Mouse (Mus musculus): ENCODE data around the gene Keap1. TPM values are rescaled to one million over a fixed set of nuclear protein-coding genes. Genes with fewer than 3 reads are reported as not detected.
A peak's percentile ranks its signal among the peaks of the same experiment; 100 is the strongest.

The Keap1 gene
- total and polyA plus RNA-seq, 2 experiments from 2014 or later, result 60.9 to 98.9 TPM

DNA sequence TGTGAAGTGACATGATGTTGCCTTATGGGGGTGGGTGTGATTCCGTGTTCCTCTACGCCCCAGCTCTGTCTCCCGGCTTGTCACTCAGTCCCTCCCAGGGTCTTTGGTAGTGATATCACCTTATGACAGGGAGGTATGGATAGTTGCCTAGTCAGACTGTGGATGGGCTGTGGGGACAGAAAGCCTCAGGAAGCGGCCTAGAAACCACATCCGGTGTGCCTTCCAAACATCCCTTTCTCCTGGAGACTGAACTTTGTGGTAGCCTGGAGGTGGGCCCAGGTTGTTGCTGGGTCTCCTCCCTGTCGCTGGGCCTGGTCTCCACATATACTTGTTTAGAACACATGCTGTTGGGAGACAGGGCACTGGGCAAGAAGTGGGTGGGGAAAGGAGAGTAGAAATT is 55.7 kb downstream of the Keap1 start:
- 81% methylated on average over 6 of the region's 6 CpGs for WGBS
- Histone ChIP-seq H3K4me1 (ENCODE audit: insufficient read depth, low read length) (no peaks in the 10 kb centered on the region), H3K27ac (no peak overlapping the region), H3K36me3 (ENCODE audit: insufficient read depth, low read length) (no peaks in the 10 kb centered on the region), H3K9me3 (ENCODE audit: low read length) (no peaks in the 10 kb centered on the region), H3K4me3 (ENCODE audit: low read length) (no peak overlapping the region), H3K9ac (replicated peaks; ENCODE audit: low read length) (no peak overlapping the region), H3K4me2 (ENCODE audit: low read depth, low read length) (0 out of 2 replicates have a peak overlapping the region, but pooled peaks have one; percentile 47), H3K27me3 (ENCODE audit: insufficient read depth, low read length) (no peaks in the 10 kb centered on the region)
- ATAC-seq, result no peak
- DNase-seq (ENCODE audit: low spot score), result no peak
- no peak for TF ChIP-seq CTCF (IDR thresholded peaks at IDR 0.05; ENCODE audit: low read depth)

DNA sequence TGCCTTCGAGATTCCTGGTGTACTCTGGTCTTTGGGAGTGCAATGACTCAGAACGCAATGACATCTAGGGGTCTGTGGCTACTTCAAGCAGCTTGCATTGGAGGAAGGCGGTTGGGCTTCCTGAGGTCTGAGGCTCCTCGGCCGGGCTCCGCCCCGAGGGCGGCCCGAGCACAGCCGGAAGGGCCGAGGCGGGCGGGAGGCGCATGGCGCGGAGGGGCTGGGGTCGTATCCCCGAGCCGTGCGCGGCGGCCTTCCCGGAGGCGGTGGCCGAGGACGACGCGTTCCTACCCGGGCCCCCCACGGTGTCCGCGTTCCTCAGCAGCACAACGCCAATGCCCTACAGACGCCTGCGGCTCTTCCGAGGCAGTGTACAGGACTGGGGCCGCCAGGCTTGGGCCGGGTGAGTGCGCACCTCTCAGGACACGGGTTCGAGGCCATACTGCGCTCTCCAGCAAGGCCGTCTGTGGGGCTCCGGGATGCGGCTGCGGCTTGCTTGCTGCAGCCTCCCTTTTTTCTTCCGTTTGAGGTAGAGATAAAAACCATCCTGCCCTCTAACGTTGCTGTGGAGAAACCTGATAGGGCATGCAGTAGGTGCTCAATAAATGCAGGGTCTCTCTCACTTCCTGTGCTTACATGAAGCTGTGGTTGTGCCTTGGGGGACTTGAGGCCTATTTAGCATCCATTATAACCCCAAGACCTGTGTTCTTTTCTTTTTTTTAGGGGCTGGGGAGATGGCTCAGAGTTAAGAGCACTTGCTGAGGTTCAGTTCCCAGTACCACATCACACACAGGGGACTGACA is 57.5 kb downstream of the Keap1 start:
- TF ChIP-seq CTCF (IDR thresholded peaks at IDR 0.05; ENCODE audit: low read depth), result no peak
- Histone ChIP-seq H3K4me1 (ENCODE audit: insufficient read depth, low read length) (no peaks in the 10 kb centered on the region), H3K4me2 (ENCODE audit: low read depth, low read length) (peak overlapping the region; percentile 45; the same call in 1 of the 2 replicates), H3K27ac (no peak overlapping the region), H3K27me3 (ENCODE audit: insufficient read depth, low read length) (no peaks in the 10 kb centered on the region), H3K9ac (replicated peaks; ENCODE audit: low read length) (0 out of 2 replicates have a peak overlapping the region, but pooled peaks have one; percentile 35), H3K36me3 (ENCODE audit: insufficient read depth, low read length) (no peaks in the 10 kb centered on the region), H3K9me3 (ENCODE audit: low read length) (no peaks in the 10 kb centered on the region), H3K4me3 (ENCODE audit: low read length) (peak overlapping the region; percentile 20)
- DNase-seq (ENCODE audit: low spot score) (no peak), ATAC-seq (no peak)
- 9% methylated on average over 47 of the region's 48 CpGs for WGBS

DNA sequence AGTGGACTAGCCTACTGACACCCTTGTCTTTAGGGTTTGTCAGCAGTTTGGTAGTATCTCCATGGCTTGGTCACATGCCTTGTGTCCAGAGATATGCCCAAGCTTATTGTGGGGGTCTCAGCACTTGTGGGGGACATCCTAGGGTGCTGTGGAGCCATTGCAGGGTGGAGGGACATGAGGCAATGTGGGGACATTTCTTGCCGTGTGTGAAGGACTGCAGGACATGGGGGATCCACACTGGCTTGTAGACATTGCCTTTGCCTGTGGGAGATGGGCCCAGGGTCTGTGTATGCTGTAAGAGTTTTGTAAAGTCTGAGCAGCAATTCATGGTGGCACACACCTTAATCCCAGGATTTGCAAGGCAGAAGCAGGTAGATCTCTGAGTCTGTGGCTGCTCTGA is 58.3 kb downstream of the Keap1 start:
- Histone ChIP-seq H3K9ac (replicated peaks; ENCODE audit: low read length) (no peak overlapping the region), H3K4me3 (ENCODE audit: low read length) (no peak overlapping the region), H3K36me3 (ENCODE audit: insufficient read depth, low read length) (no peaks in the 10 kb centered on the region), H3K4me2 (ENCODE audit: low read depth, low read length) (no peak overlapping the region), H3K27me3 (ENCODE audit: insufficient read depth, low read length) (no peaks in the 10 kb centered on the region), H3K4me1 (ENCODE audit: insufficient read depth, low read length) (no peaks in the 10 kb centered on the region), H3K27ac (no peak overlapping the region), H3K9me3 (ENCODE audit: low read length) (no peaks in the 10 kb centered on the region)
- 65% methylated on average over 1 of the region's 1 CpGs for WGBS
- ATAC-seq, result no peak
- TF ChIP-seq CTCF (IDR thresholded peaks at IDR 0.05; ENCODE audit: low read depth), result no peak
- DNase-seq (ENCODE audit: low spot score), result no peak

DNA sequence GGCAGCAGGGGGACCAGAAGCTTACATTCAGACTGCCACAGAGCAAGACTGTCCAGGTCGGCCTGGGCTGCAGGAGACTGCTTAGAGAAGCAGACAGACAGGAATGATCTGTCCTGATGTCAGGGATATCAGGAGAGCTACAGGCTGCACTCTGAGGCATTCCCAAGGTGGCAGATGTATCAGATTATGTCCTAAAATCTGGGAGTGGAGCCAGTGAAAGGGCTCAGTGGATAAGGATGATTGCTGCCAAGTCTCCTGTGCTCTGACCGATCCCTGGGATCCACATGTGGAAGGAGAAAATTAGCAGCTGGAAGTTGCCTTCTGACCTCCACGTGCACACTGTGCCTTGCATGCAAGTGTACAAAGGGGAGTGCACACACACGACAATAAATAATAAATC is 58.8 kb downstream of the Keap1 start:
- Histone ChIP-seq H3K9me3 (ENCODE audit: low read length) (no peaks in the 10 kb centered on the region), H3K4me3 (ENCODE audit: low read length) (no peak overlapping the region), H3K27me3 (ENCODE audit: insufficient read depth, low read length) (no peaks in the 10 kb centered on the region), H3K27ac (no peak overlapping the region), H3K9ac (replicated peaks; ENCODE audit: low read length) (no peak overlapping the region), H3K4me2 (ENCODE audit: low read depth, low read length) (no peak overlapping the region), H3K36me3 (ENCODE audit: insufficient read depth, low read length) (no peaks in the 10 kb centered on the region), H3K4me1 (ENCODE audit: insufficient read depth, low read length) (no peaks in the 10 kb centered on the region)
- no peak for TF ChIP-seq CTCF (IDR thresholded peaks at IDR 0.05; ENCODE audit: low read depth)
- DNase-seq (ENCODE audit: low spot score) (no peak), ATAC-seq (no peak)
- 46% methylated on average over 4 of the region's 4 CpGs for WGBS

Other genes with a start within 250 kb of the Keap1 start
- gene Mrpl4, start 236.6 kb downstream of the Keap1 start, total RNA-seq (2014; rRNA removed), result 104 and 107 TPM in 2 replicates
- gene Mrpl4, start 236.6 kb downstream of the Keap1 start, polyA plus RNA-seq (2015; fragmentation: Nextera tagmentation; extraction: Ambion mirVana), result 117 and 124 TPM in 2 replicates
- gene Icam1, start 223.4 kb downstream of the Keap1 start, total RNA-seq (2014; rRNA removed), result 4.3 and 5.0 TPM in 2 replicates
- gene Icam1, start 223.4 kb downstream of the Keap1 start, polyA plus RNA-seq (2015; fragmentation: Nextera tagmentation; extraction: Ambion mirVana), result 3.8 and 4.4 TPM in 2 replicates
- gene Icam4, start 210.0 kb downstream of the Keap1 start, total RNA-seq (2014; rRNA removed), result not detected in 2 replicates
- gene Icam4, start 210.0 kb downstream of the Keap1 start, polyA plus RNA-seq (2015; fragmentation: Nextera tagmentation; extraction: Ambion mirVana), result 0.15 TPM in 1 of 2 replicates, not detected in the other
- gene Icam5, start 207.3 kb downstream of the Keap1 start, total RNA-seq (2014; rRNA removed), result 9.1 and 9.7 TPM in 2 replicates
- gene Icam5, start 207.3 kb downstream of the Keap1 start, polyA plus RNA-seq (2015; fragmentation: Nextera tagmentation; extraction: Ambion mirVana), result 3.6 and 3.7 TPM in 2 replicates
- 1.1 and 2.2 TPM in 2 replicates for gene Zglp1, start 172.3 kb downstream of the Keap1 start, total RNA-seq (2014; rRNA removed)
- 0.16 TPM in 1 of 2 replicates, not detected in the other for gene Zglp1, start 172.3 kb downstream of the Keap1 start, polyA plus RNA-seq (2015; fragmentation: Nextera tagmentation; extraction: Ambion mirVana)
- gene Gm49373, start 166.3 kb downstream of the Keap1 start, total RNA-seq (2014; rRNA removed), result 0.50 and 0.73 TPM in 2 replicates
- gene Gm49373, start 166.3 kb downstream of the Keap1 start, polyA plus RNA-seq (2015; fragmentation: Nextera tagmentation; extraction: Ambion mirVana), result 0.37 and 0.48 TPM in 2 replicates
- gene Fdx1l, start 165.7 kb downstream of the Keap1 start, total RNA-seq (2014; rRNA removed), result 70.9 and 95.6 TPM in 2 replicates
- gene Fdx1l, start 165.7 kb downstream of the Keap1 start, polyA plus RNA-seq (2015; fragmentation: Nextera tagmentation; extraction: Ambion mirVana), result 83.9 and 86.5 TPM in 2 replicates
- gene Gm38431, start 147.4 kb downstream of the Keap1 start, total RNA-seq (2014; rRNA removed), result 0.11 and 2.7 TPM in 2 replicates
- gene Gm38431, start 147.4 kb downstream of the Keap1 start, polyA plus RNA-seq (2015; fragmentation: Nextera tagmentation; extraction: Ambion mirVana), result 0.16 and 0.96 TPM in 2 replicates
- gene Raver1, start 147.4 kb downstream of the Keap1 start, total RNA-seq (2014; rRNA removed), result 43.2 and 51.9 TPM in 2 replicates
- 19.7 and 21.7 TPM in 2 replicates for gene Raver1, start 147.4 kb downstream of the Keap1 start, polyA plus RNA-seq (2015; fragmentation: Nextera tagmentation; extraction: Ambion mirVana)
- gene Tyk2, start 108.1 kb downstream of the Keap1 start, total RNA-seq (2014; rRNA removed), result 10.8 and 15.4 TPM in 2 replicates
- gene Tyk2, start 108.1 kb downstream of the Keap1 start, polyA plus RNA-seq (2015; fragmentation: Nextera tagmentation; extraction: Ambion mirVana), result 5.7 and 6.2 TPM in 2 replicates
- 20.1 and 21.4 TPM in 2 replicates for gene Cdc37, start 89.4 kb downstream of the Keap1 start, total RNA-seq (2014; rRNA removed)
- 173 and 181 TPM in 2 replicates for gene Cdc37, start 89.4 kb downstream of the Keap1 start, polyA plus RNA-seq (2015; fragmentation: Nextera tagmentation; extraction: Ambion mirVana)
- gene Pde4a, start 73.6 kb downstream of the Keap1 start, total RNA-seq (2014; rRNA removed), result 41.3 and 45.0 TPM in 2 replicates
- gene Pde4a, start 73.6 kb downstream of the Keap1 start, polyA plus RNA-seq (2015; fragmentation: Nextera tagmentation; extraction: Ambion mirVana), result 46.4 and 47.7 TPM in 2 replicates
- 4.9 and 8.2 TPM in 2 replicates for gene S1pr5, start 9.1 kb upstream of the Keap1 start, total RNA-seq (2014; rRNA removed)
- gene S1pr5, start 9.1 kb upstream of the Keap1 start, polyA plus RNA-seq (2015; fragmentation: Nextera tagmentation; extraction: Ambion mirVana), result 2.9 and 3.1 TPM in 2 replicates
- 24.8 and 38.6 TPM in 2 replicates for gene Atg4d, start 25.9 kb upstream of the Keap1 start, total RNA-seq (2014; rRNA removed)
- 32.1 and 35.5 TPM in 2 replicates for gene Atg4d, start 25.9 kb upstream of the Keap1 start, polyA plus RNA-seq (2015; fragmentation: Nextera tagmentation; extraction: Ambion mirVana)
- gene Kri1, start 48.6 kb upstream of the Keap1 start, total RNA-seq (2014; rRNA removed), result 14.8 and 15.3 TPM in 2 replicates
- gene Kri1, start 48.6 kb upstream of the Keap1 start, polyA plus RNA-seq (2015; fragmentation: Nextera tagmentation; extraction: Ambion mirVana), result 10.9 and 11.8 TPM in 2 replicates
- gene Cdkn2d, start 52.0 kb upstream of the Keap1 start, total RNA-seq (2014; rRNA removed), result 115 and 123 TPM in 2 replicates
- 134 and 142 TPM in 2 replicates for gene Cdkn2d, start 52.0 kb upstream of the Keap1 start, polyA plus RNA-seq (2015; fragmentation: Nextera tagmentation; extraction: Ambion mirVana)
- 2.5 and 7.0 TPM in 2 replicates for gene Ap1m2, start 73.0 kb upstream of the Keap1 start, total RNA-seq (2014; rRNA removed)
- 3.8 and 3.9 TPM in 2 replicates for gene Ap1m2, start 73.0 kb upstream of the Keap1 start, polyA plus RNA-seq (2015; fragmentation: Nextera tagmentation; extraction: Ambion mirVana)
- 58.5 and 68.0 TPM in 2 replicates for gene Slc44a2, start 81.3 kb upstream of the Keap1 start, total RNA-seq (2014; rRNA removed)
- 52.6 and 58.8 TPM in 2 replicates for gene Slc44a2, start 81.3 kb upstream of the Keap1 start, polyA plus RNA-seq (2015; fragmentation: Nextera tagmentation; extraction: Ambion mirVana)
- 89.5 and 108 TPM in 2 replicates for gene Ilf3, start 128.5 kb upstream of the Keap1 start, total RNA-seq (2014; rRNA removed)
- 174 and 184 TPM in 2 replicates for gene Ilf3, start 128.5 kb upstream of the Keap1 start, polyA plus RNA-seq (2015; fragmentation: Nextera tagmentation; extraction: Ambion mirVana)
- 37.1 and 46.7 TPM in 2 replicates for gene Qtrt1, start 172.5 kb upstream of the Keap1 start, total RNA-seq (2014; rRNA removed)
- gene Qtrt1, start 172.5 kb upstream of the Keap1 start, polyA plus RNA-seq (2015; fragmentation: Nextera tagmentation; extraction: Ambion mirVana), result 38.6 and 44.5 TPM in 2 replicates
- gene Dnm2, start 185.5 kb upstream of the Keap1 start, total RNA-seq (2014; rRNA removed), result 75.3 and 80.4 TPM in 2 replicates
- gene Dnm2, start 185.5 kb upstream of the Keap1 start, polyA plus RNA-seq (2015; fragmentation: Nextera tagmentation; extraction: Ambion mirVana), result 53.5 and 58.6 TPM in 2 replicates